In genomic region chrX:88070368-88070767, GRCm38 (mm10) we compare ENCODE assay signal across 29 mouse cellular contexts. TPM values are rescaled to one million over a fixed set of nuclear protein-coding genes. Genes with fewer than 3 reads are reported as not detected.
DNase-seq lines count a peak whose midpoint lies in the region; TF ChIP-seq lines count a peak whose summit lies in the region.
"Had no signal": no experiment of that assay in that cellular context is flagged by ENCODE, and none has a peak within 500 bp of the region (broad histone marks: within the 10 kb centered on the region; RNA-seq: fewer than 3 reads in every experiment).

No protein-coding gene starts in this region.

- TF ChIP-seq CTCF in cerebellum, adult 2 months (IDR thresholded peaks at IDR 0.05; ENCODE audit: borderline replicate concordance, insufficient read depth, low read depth, low read length): no peak

- H3K4me3 ChIP-seq in cerebellum, adult 2 months (replicated peaks; ENCODE audit: insufficient read depth, low read depth, low read length): no peak overlapping the region
- H3K4me3 ChIP-seq: forebrain, embryonic 13.5 days; gastrocnemius, adult 2 months; hindbrain, embryonic 12.5 days; intestine, embryonic 15.5 days; layer of hippocampus, adult 2 months; limb, embryonic 10.5 days; limb, embryonic 15.5 days; liver, embryonic 13.5 days; megakaryocyte, embryonic 14.5 days; midbrain, embryonic 12.5 days; myocyte; neural tube, embryonic 12.5 days had no signal

- no peak overlapping the region for H3K27ac ChIP-seq in cerebellum, adult 2 months (ENCODE audit: insufficient read depth, low read length)
- H3K27ac ChIP-seq: forebrain, embryonic 13.5 days; gastrocnemius, adult 2 months; hindbrain, embryonic 12.5 days; hindbrain, postnatal 0 days; intestine, embryonic 15.5 days; layer of hippocampus, adult 2 months; limb, embryonic 10.5 days; limb, embryonic 15.5 days; liver, embryonic 13.5 days; midbrain, embryonic 12.5 days; neural tube, embryonic 12.5 days had no signal

- peak; percentile 1 for DNase-seq in left cerebral cortex, postnatal 4 days
- DNase-seq in left cerebral cortex, adult 8-10 months (ENCODE audit: low spot score in 2 of 2): no peak
- DNase-seq in cerebellum, adult 2 months: peak; percentile 43 to 66
- peak; percentile 55 to 64 for DNase-seq in cerebellum, postnatal 14 days
- no peak for DNase-seq in gastrocnemius, adult 18-20 months (ENCODE audit: low spot score)
- no peak for DNase-seq in adrenal gland, postnatal 14 days
- DNase-seq in spleen, postnatal 10 days (ENCODE audit: low spot score in 2 of 2): no peak
- DNase-seq: gastrocnemius, adult 2 months; gastrocnemius, postnatal 36 days; heart, postnatal 36 days; kidney, adult 2 months; kidney, postnatal 36 days; liver, embryonic 13.5 days; lung, adult 18-20 months; lung, postnatal 4 days; thymus, postnatal 14 days had no signal

- intact Hi-C loops in left cerebral cortex, postnatal 4 days (cut with DNase I): no loop called here

- peaks cover 3% of the 10 kb centered on the region for H3K4me1 ChIP-seq in cerebellum, adult 2 months (ENCODE audit: control insufficient read depth, insufficient read depth, low read length)
- H3K4me1 ChIP-seq: forebrain, embryonic 13.5 days; hindbrain, embryonic 12.5 days; intestine, embryonic 15.5 days; limb, embryonic 10.5 days; limb, embryonic 15.5 days; liver, embryonic 13.5 days; megakaryocyte, embryonic 14.5 days; midbrain, embryonic 12.5 days; neural tube, embryonic 12.5 days had no signal

- no peaks in the 10 kb centered on the region for H3K27me3 ChIP-seq in cerebellum, adult 2 months (ENCODE audit: control insufficient read depth, insufficient read depth, low read length)
- H3K27me3 ChIP-seq: forebrain, embryonic 13.5 days; hindbrain, embryonic 12.5 days; intestine, embryonic 15.5 days; limb, embryonic 15.5 days; liver, embryonic 13.5 days; midbrain, embryonic 12.5 days; neural tube, embryonic 12.5 days had no signal

- TF ChIP-seq POLR2A in cerebellum, adult 2 months (IDR thresholded peaks at IDR 0.05; ENCODE audit: borderline replicate concordance, insufficient read depth, low read length): no peak

- WGBS in cerebellum, adult 2 months: 19% methylated on average over 3 of the region's 3 CpGs

RNA-seq across cellular contexts. Expression of gene Il1rapl1, which starts 45.1 kb away (rescaled TPM):
- total RNA-seq in left cerebral cortex, postnatal 4 days (2021): 10 to 100 TPM; 18.0 to 22.3 TPM
- 10 to 100 TPM; 28.1 to 35.9 (median 33.0) TPM for total RNA-seq in left cerebral cortex, adult 8-10 months (2022)
- polyA plus RNA-seq in cerebellum, adult 2 months (2012; rRNA removed): 2.2 and 2.5 TPM in 2 replicates
- under 1 TPM in 1 of 2 experiments, not detected in 1; 0.11 TPM for total RNA-seq in gastrocnemius, adult 18-20 months (2021)
- total RNA-seq in adrenal gland, postnatal 14 days (2021): 0.56 and 0.64 TPM in 2 replicates
- total RNA-seq: gastrocnemius, adult 2 months; gastrocnemius, postnatal 36 days; heart, adult 18-20 months had no signal
- polyA plus RNA-seq: kidney, adult 2 months; liver, embryonic 13.5 days; lung, postnatal 0 days; myocyte had no signal

Comparison
In these comparisons a context has a peak if more than half of its experiments do, and no peak if none do; other contexts are left out.
1. DNase-seq: peak in left cerebral cortex, postnatal 4 days (single experiment), cerebellum, adult 2 months (2 of 2) and cerebellum, postnatal 14 days (2 of 2); none in left cerebral cortex, adult 8-10 months (0 of 2), gastrocnemius, adult 18-20 months (single experiment), adrenal gland, postnatal 14 days (single experiment) and spleen, postnatal 10 days (0 of 2).
2. RNA of gene Il1rapl1, which starts 45.1 kb away (total RNA-seq): 28.1 to 35.9 TPM in left cerebral cortex, adult 8-10 months and 18.0 to 22.3 TPM in left cerebral cortex, postnatal 4 days; 0.56 to 0.64 TPM in adrenal gland, postnatal 14 days and 0.11 TPM in gastrocnemius, adult 18-20 months; every median in the first group is over 10 times any median in the second.